Mouse (Mus musculus) gastrocnemius, adult 2 months (tissue): ENCODE measurements around the gene Cyp4f39. TPM values are rescaled to one million over a fixed set of nuclear protein-coding genes. Genes with fewer than 3 reads are reported as not detected.

Source experiments
- DNase-seq: peaks from one replicate; pipeline ENCODE4 v3.0.0; 2022
- H3K27ac ChIP-seq: fragments of 200-600 bp; 2 replicates; pipeline ENCODE4 v1.8.1; 2022; ENCODE audit warnings: mild to moderate bottlenecking
- H3K4me3 ChIP-seq: fragments of 200-600 bp; 2 replicates; pipeline ENCODE4 v1.8.1; 2022; ENCODE audit warnings: mild to moderate bottlenecking, moderate library complexity
- CTCF ChIP-seq: fragments of 200-600 bp; IDR thresholded peaks from 2 replicates; pipeline ENCODE4 v1.8.1; 2022; ENCODE audit warnings: antibody characterized with exemption, mild to moderate bottlenecking, moderate library complexity
- intact Hi-C: fragments of 180-260 bp; cut with DNase I; formaldehyde crosslinking; loops from one replicate; pipeline ENCODE4 v1.15.1; 2025
- total RNA-seq, 2 experiments: library from RNA; stranded (reverse); gene quantifications; 2 replicates each; pipeline ENCODE4 v1.2.3; 2021

Cyp4f39 gene
- total RNA-seq, 2 experiments from 2014 or later = 0.33 to 2.3 TPM

GRCm38 (mm10) chr17:32437106-32437505 is 15.4 kb upstream of the Cyp4f39 start:
- DNase-seq = no peak
- intact Hi-C loops = loop anchor here (5.0 kb wide), 1 partner anchor 45 kb away; no protein-coding TSS in a partner anchor
- Histone ChIP-seq H3K27ac (no peak overlapping the region), H3K4me3 (no peak overlapping the region)
- TF ChIP-seq CTCF = no peak

- no peak overlapping the region for H3K27ac ChIP-seq
- no peak overlapping the region for H3K4me3 ChIP-seq
- intact Hi-C loops = no loop called here
- no peak for TF ChIP-seq CTCF
- DNase-seq = no peak
These were observed 9.3 kb upstream of the Cyp4f39 start for GRCm38 (mm10) chr17:32443245-32443644.

- Histone ChIP-seq H3K27ac (peak overlapping the region; percentile 12; the same call in 1 of the 2 replicates), H3K4me3 (no peak overlapping the region)
- intact Hi-C loops = no loop called here
- DNase-seq = peak; percentile 46
- no peak for TF ChIP-seq CTCF
These were observed 7.5 kb upstream of the Cyp4f39 start for GRCm38 (mm10) chr17:32445016-32445415.

GRCm38 (mm10) chr17:32447195-32447594 is 5.3 kb upstream of the Cyp4f39 start:
- no peak overlapping the region for H3K27ac ChIP-seq
- TF ChIP-seq CTCF = peak; percentile 14; the same call in 1 of the 2 replicates
- no peak overlapping the region for H3K4me3 ChIP-seq
- no peak for DNase-seq
- intact Hi-C loops = no loop called here

- TF ChIP-seq CTCF = no peak
- intact Hi-C loops = no loop called here
- Histone ChIP-seq H3K27ac (no peak overlapping the region), H3K4me3 (no peak overlapping the region)
- no peak for DNase-seq
These were observed 3.5 kb upstream of the Cyp4f39 start for GRCm38 (mm10) chr17:32449042-32449441.

GRCm38 (mm10) chr17:32450844-32451537 is 1.5 kb upstream of the Cyp4f39 start:
- no peak for DNase-seq
- Histone ChIP-seq H3K27ac (no peak overlapping the region), H3K4me3 (no peak overlapping the region)
- intact Hi-C loops = no loop called here
- TF ChIP-seq CTCF = no peak

GRCm38 (mm10) chr17:32454188-32454587 is 1.7 kb downstream of the Cyp4f39 start:
- Histone ChIP-seq H3K4me3 (no peak overlapping the region), H3K27ac (no peak overlapping the region)
- intact Hi-C loops = no loop called here
- no peak for TF ChIP-seq CTCF
- DNase-seq = no peak

- DNase-seq = no peak
- Histone ChIP-seq H3K4me3 (no peak overlapping the region), H3K27ac (no peak overlapping the region)
- intact Hi-C loops = no loop called here
- no peak for TF ChIP-seq CTCF
These were observed 2.5 kb downstream of the Cyp4f39 start for GRCm38 (mm10) chr17:32454997-32455396.

- H3K4me3 ChIP-seq = no peak overlapping the region
- DNase-seq = no peak
- intact Hi-C loops = no loop called here
- no peak for TF ChIP-seq CTCF
- no peak overlapping the region for H3K27ac ChIP-seq
These were observed 16.0 kb downstream of the Cyp4f39 start for GRCm38 (mm10) chr17:32468494-32468893.

GRCm38 (mm10) chr17:32470795-32471194 is 18.3 kb downstream of the Cyp4f39 start:
- H3K4me3 ChIP-seq = no peak overlapping the region
- no peak overlapping the region for H3K27ac ChIP-seq
- DNase-seq = no peak
- no peak for TF ChIP-seq CTCF
- intact Hi-C loops = no loop called here

GRCm38 (mm10) chr17:32472176-32472575 is 19.7 kb downstream of the Cyp4f39 start:
- TF ChIP-seq CTCF = no peak
- no peak overlapping the region for H3K4me3 ChIP-seq
- no peak overlapping the region for H3K27ac ChIP-seq
- intact Hi-C loops = no loop called here
- DNase-seq = no peak

- no peak for TF ChIP-seq CTCF
- intact Hi-C loops = no loop called here
- H3K4me3 ChIP-seq = no peak overlapping the region
- no peak overlapping the region for H3K27ac ChIP-seq
- DNase-seq = no peak
These were observed 22.5 kb downstream of the Cyp4f39 start for GRCm38 (mm10) chr17:32474954-32475560.

- intact Hi-C loops = no loop called here
- TF ChIP-seq CTCF = no peak
- no peak overlapping the region for H3K4me3 ChIP-seq
- DNase-seq = no peak
- H3K27ac ChIP-seq = no peak overlapping the region
These were observed 24.7 kb downstream of the Cyp4f39 start for GRCm38 (mm10) chr17:32477204-32477603.

GRCm38 (mm10) chr17:32478727-32479126 is 26.2 kb downstream of the Cyp4f39 start:
- DNase-seq = no peak
- no peak for TF ChIP-seq CTCF
- intact Hi-C loops = no loop called here
- H3K27ac ChIP-seq = no peak overlapping the region
- H3K4me3 ChIP-seq = no peak overlapping the region
